In the genomic region with DNA sequence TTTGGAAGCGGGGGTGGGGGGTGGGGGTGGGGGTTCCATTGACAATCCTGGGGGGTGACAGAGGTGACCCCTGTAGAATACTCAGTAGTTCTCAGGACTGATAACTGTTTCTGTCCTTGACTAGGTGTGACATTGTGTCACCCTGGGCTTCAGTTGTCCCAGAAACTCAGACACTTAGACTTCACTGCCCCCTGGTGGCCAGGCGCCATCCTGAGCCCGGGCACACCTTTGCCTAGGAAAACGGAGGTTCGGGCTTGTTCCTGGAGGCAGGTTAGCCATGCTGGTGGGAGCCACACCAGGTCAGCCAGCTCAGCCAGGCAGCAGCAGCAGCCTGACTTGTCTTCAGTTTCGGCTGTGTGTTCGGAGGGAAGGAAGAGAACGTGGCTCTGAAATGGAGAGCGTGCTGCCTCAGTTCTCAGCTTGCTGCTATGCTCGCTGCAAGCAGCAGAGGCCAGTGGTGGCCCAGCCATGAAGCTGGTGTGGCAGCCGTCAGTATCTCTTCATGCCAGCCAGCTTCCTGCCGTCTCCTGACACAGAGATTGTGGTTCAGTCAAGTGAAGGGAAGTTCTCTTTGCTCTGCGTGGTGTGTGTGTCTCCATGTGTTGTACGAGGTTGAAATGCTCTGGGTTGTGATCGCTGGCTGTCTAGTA, we compare ENCODE assay signal across 8 mouse cellular contexts. TPM values are rescaled to one million over a fixed set of nuclear protein-coding genes. Genes with fewer than 3 reads are reported as not detected.
DNase-seq lines count a peak whose midpoint lies in the region; ATAC-seq and TF ChIP-seq lines count a peak whose summit lies in the region.

No protein-coding gene starts in this region.

- H3K4me2 ChIP-seq in embryonic facial prominence, embryonic 13.5 days = 0 out of 2 replicates have a peak overlapping the region, but pooled peaks have one; percentile 9
- no peak overlapping the region for H3K4me2 ChIP-seq in heart, embryonic 16.5 days (ENCODE audit: low read depth, low read length)

- ATAC-seq in embryonic facial prominence, embryonic 13.5 days (ENCODE audit: insufficient number of reproducible peaks, insufficient read depth, low FRiP score, low TSS enrichment, low read depth) = no peak
- ATAC-seq in heart, embryonic 16.5 days (replicated peaks; ENCODE audit: extremely low read depth, insufficient read depth, low FRiP score) = peak; percentile 41

- no peak overlapping the region for H3K9ac ChIP-seq in ES-Bruce4 (ENCODE audit: low read depth, poor library complexity, severe bottlenecking)
- no peak overlapping the region for H3K9ac ChIP-seq in embryonic facial prominence, embryonic 13.5 days
- H3K9ac ChIP-seq in heart, embryonic 16.5 days (ENCODE audit: low read length) = no peak overlapping the region

- no peak for TF ChIP-seq EP300 in ES-Bruce4 (IDR thresholded peaks at IDR 0.05; ENCODE audit: insufficient read depth, low read depth, low read length)

- TF ChIP-seq CTCF in ES-Bruce4 (IDR thresholded peaks at IDR 0.05; ENCODE audit: low read depth, low read length) = peak; percentile 85

- WGBS in embryonic facial prominence, embryonic 13.5 days = 56% methylated on average over 15 of the region's 15 CpGs
- 44% methylated on average over 15 of the region's 15 CpGs for WGBS in heart, embryonic 16.5 days

- no peak overlapping the region for H3K27ac ChIP-seq in ES-Bruce4 (ENCODE audit: insufficient read depth, low read length)
- no peak overlapping the region for H3K27ac ChIP-seq in embryonic facial prominence, embryonic 13.5 days
- H3K27ac ChIP-seq in heart, embryonic 16.5 days (ENCODE audit: low read length) = no peak overlapping the region

- H3K4me1 ChIP-seq in ES-Bruce4 (ENCODE audit: control insufficient read depth, insufficient read depth, low read length) = no peaks in the 10 kb centered on the region
- H3K4me1 ChIP-seq in embryonic facial prominence, embryonic 13.5 days = 0 out of 2 replicates have a peak, but pooled peaks cover 2% of the 10 kb centered on the region
- no peaks in the 10 kb centered on the region; the same call in 1 of the 2 replicates for H3K4me1 ChIP-seq in heart, embryonic 16.5 days (ENCODE audit: control insufficient read depth, insufficient read depth, low read length)

- H3K9me3 ChIP-seq in ES-Bruce4 (replicated peaks; ENCODE audit: control insufficient read depth, insufficient read depth, low read length, poor library complexity, severe bottlenecking) = no peaks in the 10 kb centered on the region
- H3K9me3 ChIP-seq in embryonic facial prominence, embryonic 13.5 days = no peaks in the 10 kb centered on the region
- H3K9me3 ChIP-seq in heart, embryonic 16.5 days (replicated peaks; ENCODE audit: control insufficient read depth, low read length) = no peaks in the 10 kb centered on the region

- H3K36me3 ChIP-seq in ES-Bruce4 (ENCODE audit: control insufficient read depth, insufficient read depth, low read length, poor library complexity, severe bottlenecking) = no peaks in the 10 kb centered on the region
- H3K36me3 ChIP-seq in embryonic facial prominence, embryonic 13.5 days = no peaks in the 10 kb centered on the region; the same call in 1 of the 2 replicates
- H3K36me3 ChIP-seq in heart, embryonic 16.5 days (ENCODE audit: control insufficient read depth, insufficient read depth) = no peaks in the 10 kb centered on the region

- no peaks in the 10 kb centered on the region for H3K27me3 ChIP-seq in ES-Bruce4 (ENCODE audit: control insufficient read depth, insufficient read depth, low read length, poor library complexity, severe bottlenecking)
- no peaks in the 10 kb centered on the region for H3K27me3 ChIP-seq in embryonic facial prominence, embryonic 13.5 days
- no peaks in the 10 kb centered on the region for H3K27me3 ChIP-seq in heart, embryonic 16.5 days (ENCODE audit: control insufficient read depth, insufficient read depth, low read length)

- no peak for TF ChIP-seq POLR2A in ES-Bruce4 (IDR thresholded peaks at IDR 0.05; ENCODE audit: insufficient read depth, low read length)

- peak; percentile 68 to 80 for DNase-seq in adrenal gland, postnatal 36 days
- peak; percentile 70 to 89 for DNase-seq in layer of hippocampus, adult 18-20 months (ENCODE audit: low spot score in 2 of 2)
- DNase-seq in lung, postnatal 25 days (ENCODE audit: low spot score) = peak; percentile 64
- peak; percentile 59 for DNase-seq in ovary, postnatal 36 days (ENCODE audit: low spot score)
- peak; percentile 95 for DNase-seq in thymus, postnatal 4 days

- H3K4me3 ChIP-seq in ES-Bruce4 (ENCODE audit: low read depth, low read length) = no peak overlapping the region
- no peak overlapping the region for H3K4me3 ChIP-seq in embryonic facial prominence, embryonic 13.5 days
- no peak overlapping the region for H3K4me3 ChIP-seq in heart, embryonic 16.5 days (ENCODE audit: low read length)

RNA-seq across cellular contexts. Expression of gene Kcnab2, which starts 13.7 kb away (rescaled TPM):
- polyA plus RNA-seq in ES-Bruce4 (2011; ENCODE audit: insufficient read depth, insufficient read length, low read depth, missing spikeins) = 2.9 and 3.5 TPM in 2 replicates
- total RNA-seq in adrenal gland, postnatal 36 days (2021) = 1 to 10 TPM; 3.9 to 4.7 TPM
- polyA plus RNA-seq in embryonic facial prominence, embryonic 13.5 days (2015; fragmentation: Nextera tagmentation; extraction: Ambion mirVana) = 9.2 and 9.6 TPM in 2 replicates
- 11.3 and 21.7 TPM in 2 replicates for polyA plus RNA-seq in heart, embryonic 16.5 days (2015; fragmentation: Nextera tagmentation; extraction: Ambion mirVana)
- 100 to 1,000 TPM; 760 to 810 TPM for total RNA-seq in layer of hippocampus, adult 18-20 months (2021)

RNA-seq across cellular contexts. Expression of gene Nphp4, which starts 14.9 kb away (rescaled TPM):
- 4.8 and 5.2 TPM in 2 replicates for polyA plus RNA-seq in ES-Bruce4 (2011; ENCODE audit: insufficient read depth, insufficient read length, low read depth, missing spikeins)
- 1 to 10 TPM; 2.7 to 5.1 TPM for total RNA-seq in adrenal gland, postnatal 36 days (2021)
- polyA plus RNA-seq in embryonic facial prominence, embryonic 13.5 days (2015; fragmentation: Nextera tagmentation; extraction: Ambion mirVana) = 2.8 and 3.0 TPM in 2 replicates
- polyA plus RNA-seq in heart, embryonic 16.5 days (2015; fragmentation: Nextera tagmentation; extraction: Ambion mirVana) = 1.9 and 2.0 TPM in 2 replicates
- total RNA-seq in layer of hippocampus, adult 18-20 months (2021) = 10 to 100 TPM; 25.6 to 26.1 TPM
